Mouse (Mus musculus): ENCODE results near the gene Fbxo24.

DNA sequence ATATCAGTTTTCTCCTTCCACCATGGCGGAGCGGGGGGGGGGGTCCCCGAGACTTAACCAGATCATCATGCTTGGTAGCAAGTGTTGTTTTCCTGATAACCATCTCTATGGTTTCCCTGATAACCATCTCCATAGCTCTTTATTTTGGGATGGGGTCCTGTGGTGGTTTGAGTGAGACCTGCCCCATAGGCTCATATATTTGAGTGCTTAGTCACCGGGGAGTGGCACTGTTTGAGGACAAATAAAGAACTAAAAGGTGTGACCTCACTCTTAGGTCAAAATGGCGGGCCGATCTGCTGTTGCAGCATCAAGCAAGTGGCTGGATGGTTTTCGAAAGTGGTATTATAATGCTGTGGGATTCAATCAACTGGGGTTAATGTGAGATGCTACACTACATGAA lies 13.5 kb downstream of the Fbxo24 start:
- TF ChIP-seq POLR2A (IDR thresholded peaks at IDR 0.05; ENCODE audit: borderline replicate concordance, insufficient read depth, low read length) (no peak), CTCF (IDR thresholded peaks at IDR 0.05; ENCODE audit: borderline replicate concordance, insufficient read depth, low read depth, low read length) (no peak)

All from cerebellum, adult 2 months (tissue).